Mouse (Mus musculus): Measurements from ENCODE around the gene Olfr847.

Olfr847 gene

DNA sequence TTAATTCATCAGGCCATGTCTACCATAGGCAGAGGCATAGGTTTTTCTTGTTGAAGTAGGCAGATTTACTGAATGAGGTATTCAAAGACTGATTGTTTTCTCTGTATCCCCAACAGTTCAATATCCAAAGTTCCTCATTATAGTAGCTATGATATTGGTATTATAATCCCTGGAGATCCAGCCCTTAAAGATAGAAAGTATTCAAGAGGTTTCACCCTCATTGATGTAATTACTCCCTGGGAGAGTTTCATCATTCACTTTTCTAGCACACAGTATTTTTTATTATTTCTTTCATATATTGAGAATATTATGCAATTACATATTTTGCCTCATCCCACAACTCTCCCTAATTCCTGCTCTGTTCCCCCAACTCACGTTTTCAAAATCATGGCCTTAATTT is at the start of gene Olfr847:
Gene Olfr847, minus strand, starts transcription at position 101 of the 400 bp plus-strand sequence.
- DNase-seq: no peak

DNA sequence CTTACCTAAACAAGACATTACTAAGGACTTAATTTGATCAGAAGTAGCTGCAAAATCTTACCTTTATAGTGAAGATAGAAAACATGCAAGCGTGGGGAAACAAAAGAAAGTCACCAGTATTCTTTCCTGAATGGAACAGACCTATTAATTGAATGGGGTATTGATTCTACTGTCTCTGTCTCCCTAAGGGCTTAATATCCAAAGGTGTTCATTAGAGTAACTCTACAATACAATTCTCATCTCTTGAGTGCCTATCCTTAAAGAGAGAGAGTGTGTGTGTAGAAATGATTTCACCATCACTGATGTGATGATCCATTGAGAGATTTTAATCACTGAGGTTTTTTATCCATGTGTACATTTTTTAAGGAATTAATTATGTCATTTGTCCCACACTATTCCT is 14.6 kb downstream of the Olfr847 start, which contains the start of gene Olfr846:
Gene Olfr846, minus strand, starts transcription at position 101 of the 400 bp plus-strand sequence.
- DNase-seq: no peak

DNA sequence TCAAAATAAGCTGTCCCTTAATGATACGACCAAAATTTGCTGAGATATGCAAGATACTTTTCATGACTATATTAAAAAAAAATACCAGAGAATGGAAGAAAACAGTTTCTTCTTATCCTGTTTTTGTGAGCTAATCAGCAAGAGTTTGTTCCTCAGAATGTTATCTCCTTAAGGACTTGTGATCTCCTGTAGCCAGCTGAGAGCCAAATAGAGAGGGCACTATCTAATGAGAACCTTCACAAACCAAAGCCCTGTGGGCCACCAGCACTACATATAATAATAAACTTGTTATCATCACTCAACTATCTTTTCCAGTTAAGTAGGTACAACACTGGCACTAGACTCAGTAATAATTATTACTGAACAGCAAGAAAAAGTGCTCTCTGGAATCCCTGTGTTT is 42.3 kb downstream of the Olfr847 start, which contains the start of gene Olfr845:
Gene Olfr845, plus strand, starts transcription at position 301 of the 400 bp plus-strand sequence.
- DNase-seq: no peak
